Mouse (Mus musculus) small intestine, adult 2 months (tissue): ENCODE results near the gene Fkbp4.

Experiments
- CTCF ChIP-seq: fragments of 200-500 bp; IDR thresholded peaks from 2 replicates; pipeline ENCODE4 v1.5.1; 2012; ENCODE audit warnings: low read depth, mild to moderate bottlenecking, control low read depth, inconsistent platforms, low read length, moderate library complexity, mixed read lengths; ENCODE audit not compliant: insufficient replicate concordance, insufficient read length; ENCODE audit errors: extremely low read depth
- POLR2A ChIP-seq: fragments of 200-500 bp; IDR thresholded peaks from 2 replicates; pipeline ENCODE4 v1.6.1; 2012; ENCODE audit warnings: low read depth, mild to moderate bottlenecking, control low read depth, inconsistent platforms, low read length, moderate library complexity

GRCm38 (mm10) chr6:128464996-128465395, 26.5 kb upstream of the Fkbp4 start:
- TF ChIP-seq POLR2A: no peak
- no peak for TF ChIP-seq CTCF
